Comparison of ENCODE assay signal across 9 mouse cellular contexts in the genomic region with DNA sequence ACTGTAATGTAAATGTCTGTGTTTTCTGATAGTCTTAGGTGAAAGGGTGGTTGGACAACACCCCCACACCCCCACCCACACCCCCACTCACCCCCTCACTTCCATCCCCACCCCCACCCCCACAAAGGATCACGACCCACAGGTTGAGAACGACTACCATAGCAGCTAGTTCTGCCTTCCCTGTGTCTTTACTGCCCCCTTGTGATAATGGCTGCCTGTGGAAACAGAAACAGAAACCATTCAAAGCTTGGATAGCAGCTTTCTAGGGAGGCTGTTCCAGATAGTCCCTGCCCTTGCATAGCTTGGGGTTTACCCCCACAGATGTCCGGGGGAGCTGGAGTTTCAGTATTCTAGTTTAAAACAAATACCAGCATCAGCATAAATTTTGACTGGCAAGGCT. TPM values are rescaled to one million over a fixed set of nuclear protein-coding genes. Genes with fewer than 3 reads are reported as not detected.
DNase-seq lines count a peak whose midpoint lies in the region; ATAC-seq lines count a peak whose summit lies in the region.
"Had no signal": no experiment of that assay in that cellular context is flagged by ENCODE, and none has a peak within 500 bp of the region (broad histone marks: within the 10 kb centered on the region; RNA-seq: fewer than 3 reads in every experiment).

No protein-coding gene starts in this region.

- no peaks in the 10 kb centered on the region for H3K9me3 ChIP-seq in hindbrain, embryonic 11.5 days (ENCODE audit: control insufficient read depth, low read length)
- no peaks in the 10 kb centered on the region for H3K9me3 ChIP-seq in hindbrain, embryonic 10.5 days
- no peaks in the 10 kb centered on the region for H3K9me3 ChIP-seq in midbrain, embryonic 10.5 days (replicated peaks)

- H3K27me3 ChIP-seq in hindbrain, embryonic 11.5 days (ENCODE audit: control insufficient read depth, insufficient read depth, low read length): no peaks in the 10 kb centered on the region
- H3K27me3 ChIP-seq in hindbrain, embryonic 10.5 days (ENCODE audit: insufficient read depth, poor library complexity, severe bottlenecking): no peaks in the 10 kb centered on the region
- no peaks in the 10 kb centered on the region for H3K27me3 ChIP-seq in midbrain, embryonic 10.5 days (ENCODE audit: low read depth, poor library complexity, severe bottlenecking)

- peak; percentile 27 for DNase-seq in hindbrain, embryonic 11.5 days (ENCODE audit: low spot score)
- DNase-seq in hindbrain, embryonic 10.5 days (ENCODE audit: low spot score): no peak
- DNase-seq in 416B (ENCODE audit: low read depth) (peak; percentile 55), R1 (ENCODE audit: low read depth, low spot score) (peak; percentile 49)
- DNase-seq in kidney, postnatal 4 days: peak; percentile 30 to 41
- DNase-seq in midbrain, embryonic 10.5 days (ENCODE audit: low spot score): no peak

- no peak overlapping the region for H3K4me3 ChIP-seq in hindbrain, embryonic 11.5 days (ENCODE audit: low read depth, low read length)
- H3K4me3 ChIP-seq in hindbrain, embryonic 10.5 days: no peak overlapping the region
- no peak overlapping the region for H3K4me3 ChIP-seq in midbrain, embryonic 10.5 days

- H3K27ac ChIP-seq in hindbrain, embryonic 11.5 days (ENCODE audit: low read depth, low read length): no peak overlapping the region
- H3K27ac ChIP-seq in hindbrain, embryonic 10.5 days: no peak overlapping the region
- no peak overlapping the region for H3K27ac ChIP-seq in midbrain, embryonic 10.5 days (replicated peaks)

- H3K9ac ChIP-seq in hindbrain, embryonic 11.5 days (ENCODE audit: low read depth, low read length): no peak overlapping the region

- 26% methylated on average over 3 of the region's 3 CpGs for WGBS in hindbrain, embryonic 11.5 days
- 22% methylated on average over 3 of the region's 3 CpGs for WGBS in hindbrain, embryonic 10.5 days
- 26% methylated on average over 3 of the region's 3 CpGs for whole genome bisulfite sequencing in midbrain, embryonic 10.5 days

- no peaks in the 10 kb centered on the region for H3K36me3 ChIP-seq in hindbrain, embryonic 11.5 days (ENCODE audit: control insufficient read depth, insufficient read depth, low read length)
- no peaks in the 10 kb centered on the region for H3K36me3 ChIP-seq in hindbrain, embryonic 10.5 days
- H3K36me3 ChIP-seq in midbrain, embryonic 10.5 days: no peaks in the 10 kb centered on the region

- H3K4me2 ChIP-seq in hindbrain, embryonic 11.5 days (replicated peaks; ENCODE audit: low read depth, low read length): no peak overlapping the region

- H3K4me1 ChIP-seq in hindbrain, embryonic 11.5 days (replicated peaks; ENCODE audit: control insufficient read depth, insufficient read depth, low read length): no peaks in the 10 kb centered on the region
- peaks cover 5% of the 10 kb centered on the region; the same call in 1 of the 2 replicates for H3K4me1 ChIP-seq in hindbrain, embryonic 10.5 days (replicated peaks)
- no peaks in the 10 kb centered on the region for H3K4me1 ChIP-seq in midbrain, embryonic 10.5 days

- no peak for ATAC-seq in hindbrain, embryonic 11.5 days (ENCODE audit: low FRiP score)
- peak; percentile 71; the same call in 1 of the 2 replicates for ATAC-seq in common myeloid progenitor, adult 5-6 weeks (replicated peaks; ENCODE audit: low read depth, poor library complexity, severe bottlenecking)
- 0 out of 2 replicates have a peak, but pooled peaks have one; percentile 55 for ATAC-seq in megakaryocyte-erythroid progenitor cell, adult 5-6 weeks (replicated peaks; ENCODE audit: low FRiP score, low TSS enrichment, poor library complexity, severe bottlenecking)

RNA-seq across cellular contexts. Expression of gene Myrfl, which starts 3.0 kb away (rescaled TPM):
- 0.17 and 0.20 TPM in 2 replicates for polyA plus RNA-seq in hindbrain, embryonic 11.5 days (2014; fragmentation: Nextera tagmentation; extraction: Ambion mirVana)
- 0.11 and 0.18 TPM in 2 replicates for polyA plus RNA-seq in hindbrain, embryonic 10.5 days (2016; fragmentation: Nextera tagmentation; extraction: Ambion mirVana)
- total RNA-seq in common myeloid progenitor, adult 5-6 weeks (2017): 0.24 TPM in 1 of 2 replicates, not detected in the other
- not detected in 2 replicates for total RNA-seq in megakaryocyte-erythroid progenitor cell, adult 5-6 weeks (2014; fragmentation: Nextera tagmentation)
- total RNA-seq in megakaryocyte-erythroid progenitor cell, adult 5-6 weeks (2017): not detected in 2 replicates
- 0.06 and 0.07 TPM in 2 replicates for polyA plus RNA-seq in midbrain, embryonic 10.5 days (2016; fragmentation: Nextera tagmentation; extraction: Ambion mirVana)
- total RNA-seq: adrenal gland, adult 18-20 months had no signal

RNA-seq across cellular contexts. Expression of gene Rab3ip, which starts 56.8 kb away (rescaled TPM):
- polyA plus RNA-seq in hindbrain, embryonic 11.5 days (2014; fragmentation: Nextera tagmentation; extraction: Ambion mirVana): 43.7 and 48.9 TPM in 2 replicates
- polyA plus RNA-seq in hindbrain, embryonic 10.5 days (2016; fragmentation: Nextera tagmentation; extraction: Ambion mirVana): 45.0 TPM in 2 replicates
- total RNA-seq in common myeloid progenitor, adult 5-6 weeks (2017): 8.2 and 14.3 TPM in 2 replicates
- total RNA-seq in megakaryocyte-erythroid progenitor cell, adult 5-6 weeks (2014; fragmentation: Nextera tagmentation): 7.4 and 13.5 TPM in 2 replicates
- total RNA-seq in megakaryocyte-erythroid progenitor cell, adult 5-6 weeks (2017): 3.6 and 8.0 TPM in 2 replicates
- polyA plus RNA-seq in midbrain, embryonic 10.5 days (2016; fragmentation: Nextera tagmentation; extraction: Ambion mirVana): 43.2 and 47.3 TPM in 2 replicates

Comparison
In these comparisons a context has a peak if more than half of its experiments do, and no peak if none do; other contexts are left out.
1. DNase-seq: peak in hindbrain, embryonic 11.5 days (single experiment), 416B (single experiment), R1 (single experiment) and kidney, postnatal 4 days (2 of 2); none in hindbrain, embryonic 10.5 days (single experiment) and midbrain, embryonic 10.5 days (single experiment).